Mouse (Mus musculus): ENCODE measurements around the gene Eddm3b. TPM values are rescaled to one million over a fixed set of nuclear protein-coding genes. Genes with fewer than 3 reads are reported as not detected.
A peak's percentile ranks its signal among the peaks of the same experiment; 100 is the strongest.
"Not testable (repeated sequence)": the region's sequence is repeated elsewhere in the genome, so short reads cannot be mapped to it uniquely, and the experiment has no call there.

Eddm3b gene
- polyA plus RNA-seq, 1 experiment from 2014 or later = 2.1 TPM

GRCm38 (mm10) chr14:51146685-51147084 is 32.5 kb downstream of the Eddm3b start, which contains the start of gene Rnase1:
Gene Rnase1, minus strand, starts transcription at chr14:51146785.
- no peaks in the 10 kb centered on the region for H3K27me3 ChIP-seq
- 76% methylated on average over 2 of the region's 2 CpGs for WGBS
- H3K9ac ChIP-seq = no peak within 1 kb of the TSS
- ATAC-seq (replicated peaks; ENCODE audit: low FRiP score) = no peak
- no peaks in the 10 kb centered on the region for H3K9me3 ChIP-seq (replicated peaks)
- no peaks in the 10 kb centered on the region for H3K4me1 ChIP-seq
- H3K27ac ChIP-seq = no peak within 1 kb of the TSS
- H3K36me3 ChIP-seq = no peaks in the 10 kb centered on the region
- H3K4me2 ChIP-seq = no peak within 1 kb of the TSS
- H3K4me3 ChIP-seq (replicated peaks) = no peak within 1 kb of the TSS

GRCm38 (mm10) chr14:51148006-51148405 is 33.8 kb downstream of the Eddm3b start:
- no peak for ATAC-seq (replicated peaks; ENCODE audit: low FRiP score)
- no peak overlapping the region for H3K27ac ChIP-seq
- WGBS = 70% methylated on average over 3 of the region's 3 CpGs
- no peaks in the 10 kb centered on the region for H3K9me3 ChIP-seq (replicated peaks)
- H3K9ac ChIP-seq = no peak overlapping the region
- no peaks in the 10 kb centered on the region for H3K4me1 ChIP-seq
- no peak overlapping the region for H3K4me3 ChIP-seq (replicated peaks)
- no peaks in the 10 kb centered on the region for H3K36me3 ChIP-seq
- no peaks in the 10 kb centered on the region for H3K27me3 ChIP-seq
- no peak overlapping the region for H3K4me2 ChIP-seq

GRCm38 (mm10) chr14:51149164-51149563 is 34.9 kb downstream of the Eddm3b start:
- H3K4me2 ChIP-seq = no peak overlapping the region
- no peaks in the 10 kb centered on the region for H3K36me3 ChIP-seq
- H3K27ac ChIP-seq = no peak overlapping the region
- peak; percentile 52 for ATAC-seq (replicated peaks; ENCODE audit: low FRiP score)
- no peaks in the 10 kb centered on the region for H3K9me3 ChIP-seq (replicated peaks)
- H3K9ac ChIP-seq = no peak overlapping the region
- no peaks in the 10 kb centered on the region for H3K27me3 ChIP-seq
- 26% methylated on average over 5 of the region's 5 CpGs for WGBS
- no peaks in the 10 kb centered on the region for H3K4me1 ChIP-seq
- H3K4me3 ChIP-seq (replicated peaks) = no peak overlapping the region

GRCm38 (mm10) chr14:51150206-51150831 is 36.1 kb downstream of the Eddm3b start:
- no peak overlapping the region for H3K27ac ChIP-seq
- no peaks in the 10 kb centered on the region for H3K9me3 ChIP-seq (replicated peaks)
- H3K36me3 ChIP-seq = no peaks in the 10 kb centered on the region
- WGBS = 85% methylated on average over 3 of the region's 3 CpGs
- H3K4me3 ChIP-seq (replicated peaks) = no peak overlapping the region
- no peak for ATAC-seq (replicated peaks; ENCODE audit: low FRiP score)
- no peaks in the 10 kb centered on the region for H3K27me3 ChIP-seq
- no peak overlapping the region for H3K9ac ChIP-seq
- no peaks in the 10 kb centered on the region for H3K4me1 ChIP-seq
- H3K4me2 ChIP-seq = no peak overlapping the region

GRCm38 (mm10) chr14:51152249-51152870 is 38.1 kb downstream of the Eddm3b start:
- no peaks in the 10 kb centered on the region for H3K36me3 ChIP-seq
- H3K27ac ChIP-seq = no peak overlapping the region
- no peak overlapping the region for H3K4me3 ChIP-seq (replicated peaks)
- H3K9ac ChIP-seq = no peak overlapping the region
- WGBS = 76% methylated on average over 5 of the region's 5 CpGs
- H3K9me3 ChIP-seq (replicated peaks) = no peaks in the 10 kb centered on the region
- 0 out of 2 replicates have a peak, but pooled peaks cover 10% of the 10 kb centered on the region for H3K4me1 ChIP-seq
- ATAC-seq (replicated peaks; ENCODE audit: low FRiP score) = no peak
- H3K27me3 ChIP-seq = no peaks in the 10 kb centered on the region
- no peak overlapping the region for H3K4me2 ChIP-seq

- Histone ChIP-seq H3K4me2 (no peak overlapping the region), H3K4me3 (replicated peaks) (no peak overlapping the region), H3K27me3 (no peaks in the 10 kb centered on the region), H3K4me1 (0 out of 2 replicates have a peak, but pooled peaks cover 10% of the 10 kb centered on the region), H3K36me3 (no peaks in the 10 kb centered on the region), H3K27ac (no peak overlapping the region), H3K9me3 (replicated peaks) (no peaks in the 10 kb centered on the region), H3K9ac (no peak overlapping the region)
- peak; percentile 56 for ATAC-seq (replicated peaks; ENCODE audit: low FRiP score)
- 64% methylated on average over 5 of the region's 5 CpGs for WGBS
Observed at GRCm38 (mm10) chr14:51156056-51156735, 42.0 kb downstream of the Eddm3b start.

- H3K36me3 ChIP-seq = no peaks in the 10 kb centered on the region
- no peak overlapping the region for H3K4me2 ChIP-seq
- ATAC-seq (replicated peaks; ENCODE audit: low FRiP score) = 0 out of 2 replicates have a peak, but pooled peaks have one; percentile 29
- H3K9ac ChIP-seq = no peak overlapping the region
- no peak overlapping the region for H3K4me3 ChIP-seq (replicated peaks)
- WGBS = 10% methylated on average over 4 of the region's 4 CpGs
- no peak overlapping the region for H3K27ac ChIP-seq
- H3K4me1 ChIP-seq = 0 out of 2 replicates have a peak, but pooled peaks cover 10% of the 10 kb centered on the region
- no peaks in the 10 kb centered on the region for H3K27me3 ChIP-seq
- no peaks in the 10 kb centered on the region for H3K9me3 ChIP-seq (replicated peaks)
Observed at GRCm38 (mm10) chr14:51156736-51157068, 42.5 kb downstream of the Eddm3b start.

- Histone ChIP-seq H3K9me3 (replicated peaks) (no peaks in the 10 kb centered on the region), H3K4me1 (0 out of 2 replicates have a peak, but pooled peaks cover 10% of the 10 kb centered on the region), H3K36me3 (no peaks in the 10 kb centered on the region), H3K9ac (no peak overlapping the region), H3K27ac (no peak overlapping the region), H3K4me3 (replicated peaks) (no peak overlapping the region), H3K27me3 (no peaks in the 10 kb centered on the region), H3K4me2 (no peak overlapping the region)
- no peak for ATAC-seq (replicated peaks; ENCODE audit: low FRiP score)
- 96% methylated on average over 1 of the region's 1 CpGs for WGBS
Observed at GRCm38 (mm10) chr14:51157072-51157471, 42.8 kb downstream of the Eddm3b start.

- not testable (repeated sequence) for H3K27ac ChIP-seq; H3K27me3 ChIP-seq; H3K4me1 ChIP-seq; H3K36me3 ChIP-seq; H3K4me2 ChIP-seq; H3K4me3 ChIP-seq (replicated peaks); H3K9me3 ChIP-seq (replicated peaks); ATAC-seq (replicated peaks; ENCODE audit: low FRiP score); H3K9ac ChIP-seq
- WGBS = 94% methylated on average over 3 of the region's 3 CpGs
Observed at GRCm38 (mm10) chr14:51161976-51162375, 47.8 kb downstream of the Eddm3b start, which contains the start of gene Rnase2b. Gene Rnase2b, plus strand, starts transcription at chr14:51162260.

GRCm38 (mm10) chr14:51163323-51163722 is 49.1 kb downstream of the Eddm3b start:
- not testable (repeated sequence) for H3K4me3 ChIP-seq (replicated peaks); H3K27ac ChIP-seq; H3K4me2 ChIP-seq; H3K27me3 ChIP-seq; H3K9ac ChIP-seq; H3K4me1 ChIP-seq; H3K9me3 ChIP-seq (replicated peaks); H3K36me3 ChIP-seq; ATAC-seq (replicated peaks; ENCODE audit: low FRiP score)
- 62% methylated on average over 6 of the region's 6 CpGs for WGBS

- Histone ChIP-seq H3K36me3 (no peaks in the 10 kb centered on the region), H3K9me3 (replicated peaks) (no peaks in the 10 kb centered on the region), H3K4me3 (replicated peaks) (no peak overlapping the region), H3K4me1 (no peaks in the 10 kb centered on the region), H3K4me2 (no peak overlapping the region), H3K9ac (no peak overlapping the region), H3K27me3 (no peaks in the 10 kb centered on the region), H3K27ac (no peak overlapping the region)
- 90% methylated on average over 1 of the region's 1 CpGs for WGBS
- ATAC-seq (replicated peaks; ENCODE audit: low FRiP score) = no peak
Observed at GRCm38 (mm10) chr14:51165435-51165834, 51.2 kb downstream of the Eddm3b start.

- Histone ChIP-seq H3K4me3 (replicated peaks) (no peak overlapping the region), H3K4me2 (no peak overlapping the region), H3K4me1 (no peaks in the 10 kb centered on the region), H3K9me3 (replicated peaks) (no peaks in the 10 kb centered on the region), H3K9ac (no peak overlapping the region), H3K36me3 (no peaks in the 10 kb centered on the region), H3K27me3 (no peaks in the 10 kb centered on the region), H3K27ac (no peak overlapping the region)
- ATAC-seq (replicated peaks; ENCODE audit: low FRiP score) = no peak
Observed at GRCm38 (mm10) chr14:51166068-51166467, 51.8 kb downstream of the Eddm3b start.
